In the genomic region with DNA sequence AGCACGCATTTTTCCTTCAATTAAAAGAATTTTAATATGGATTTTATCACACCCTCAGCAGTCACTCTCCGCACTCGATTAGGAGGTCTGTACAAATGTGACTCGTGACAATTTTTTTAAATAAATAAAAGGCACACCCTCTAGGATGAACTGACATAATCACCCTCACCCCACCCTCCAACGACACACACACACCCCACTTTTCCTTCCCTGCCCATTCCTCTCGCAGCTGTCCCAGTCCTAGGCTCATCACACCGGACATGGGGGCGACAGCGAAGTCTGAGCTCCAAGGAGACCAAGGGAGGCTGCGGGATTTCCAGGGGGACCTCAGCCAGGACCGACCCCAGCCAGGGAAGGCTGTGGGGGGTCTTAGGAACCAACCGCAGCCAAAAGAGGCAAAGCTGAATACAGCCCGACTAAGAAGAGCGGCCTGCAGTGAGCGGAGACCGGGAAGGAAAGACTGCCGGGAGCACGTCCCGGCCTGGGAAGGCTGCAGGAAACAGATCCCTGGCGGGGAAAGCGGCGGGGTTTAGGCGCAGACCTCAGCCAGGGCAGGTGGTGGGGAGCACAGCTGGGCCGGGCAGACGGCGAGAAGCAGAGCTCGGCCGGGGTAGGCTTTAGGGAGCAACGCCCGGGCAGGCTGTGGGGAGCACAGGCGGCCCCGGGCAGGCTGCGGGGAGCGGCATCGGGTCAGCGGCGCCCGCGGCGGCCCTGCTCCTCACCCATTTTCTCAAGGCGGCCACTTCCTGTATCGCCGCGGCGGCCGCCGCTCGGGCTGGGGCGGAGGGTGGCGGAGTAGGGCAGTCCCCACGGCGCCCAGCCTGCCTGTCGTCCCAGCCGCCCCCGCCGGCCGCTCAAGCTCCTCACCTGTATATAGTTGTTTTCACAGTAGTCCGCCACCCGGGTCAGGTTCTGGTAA, we compare ENCODE assay signal across 7 mouse cellular contexts. TPM values are rescaled to one million over a fixed set of nuclear protein-coding genes. Genes with fewer than 3 reads are reported as not detected.
A peak's percentile ranks its signal among the peaks of the same experiment; 100 is the strongest.
DNase-seq lines count a peak whose midpoint lies in the region; ATAC-seq and TF ChIP-seq lines count a peak whose summit lies in the region.

No protein-coding gene starts in this region.

- H3K9me3 ChIP-seq in intestine, embryonic 15.5 days, result no peaks in the 10 kb centered on the region

- H3K4me2 ChIP-seq in intestine, embryonic 15.5 days (replicated peaks), result peak overlapping the region; percentile 64

- peak overlapping the region; percentile 98 for H3K27ac ChIP-seq in intestine, embryonic 15.5 days

- peak overlapping the region; percentile 86 for H3ac ChIP-seq in C2C12 (ENCODE audit: control insufficient read depth, insufficient read length, low read depth)

- ATAC-seq in common myeloid progenitor, adult 5-6 weeks (replicated peaks; ENCODE audit: low read depth, poor library complexity, severe bottlenecking), result peak; percentile 21
- ATAC-seq in granulocyte monocyte progenitor cell, adult 5-6 weeks (replicated peaks; ENCODE audit: poor library complexity, severe bottlenecking), result peak; percentile 33
- ATAC-seq in intestine, embryonic 15.5 days, result peak; percentile 86

- no peaks in the 10 kb centered on the region for H3K27me3 ChIP-seq in C2C12 (ENCODE audit: control insufficient read depth, insufficient read depth, insufficient read length)
- no peaks in the 10 kb centered on the region for H3K27me3 ChIP-seq in intestine, embryonic 15.5 days (replicated peaks)

- no peaks in the 10 kb centered on the region for H3K36me3 ChIP-seq in C2C12 (ENCODE audit: control insufficient read depth, insufficient read depth)
- H3K36me3 ChIP-seq in intestine, embryonic 15.5 days, result no peaks in the 10 kb centered on the region

- H3K9ac ChIP-seq in intestine, embryonic 15.5 days, result peak overlapping the region; percentile 96

- H3K79me2 ChIP-seq in C2C12 (ENCODE audit: control insufficient read depth, insufficient read depth), result peaks cover 56% of the 10 kb centered on the region

- DNase-seq in 3T3-L1 (ENCODE audit: low read depth, low spot score), result peak; percentile 40
- DNase-seq in lung, postnatal 25 days (ENCODE audit: low spot score), result peak; percentile 50
- peak; percentile 9 to 32 for DNase-seq in right cerebral cortex, postnatal 36 days (ENCODE audit: low spot score in 2 of 2)

- H3K4me1 ChIP-seq in intestine, embryonic 15.5 days (replicated peaks), result 0 out of 2 replicates have a peak, but pooled peaks cover 2% of the 10 kb centered on the region

- under 1% methylated on average over 50 of the region's 59 CpGs for WGBS in intestine, embryonic 15.5 days

- peak overlapping the region; percentile 92 for H3K4me3 ChIP-seq in C2C12 (ENCODE audit: insufficient read depth, poor library complexity, severe bottlenecking)
- H3K4me3 ChIP-seq in intestine, embryonic 15.5 days (replicated peaks), result peak overlapping the region; percentile 99

- no peak for TF ChIP-seq CTCF in C2C12 (IDR thresholded peaks at IDR 0.05; ENCODE audit: control insufficient read depth, insufficient read depth, insufficient read length)

- peaks cover 49% of the 10 kb centered on the region for H3K79me3 ChIP-seq in C2C12 (ENCODE audit: low read depth)

TF ChIP-seq in C2C12, 6 proteins besides CTCF, POLR2A, EP300 and RAD21:
- no peak for TF ChIP-seq CEBPB (IDR thresholded peaks at IDR 0.05; ENCODE audit: low read depth)
- peak; percentile 8 for TF ChIP-seq MYOD1 (IDR thresholded peaks at IDR 0.05; ENCODE audit: control insufficient read depth, insufficient read length, low read depth)
- TF ChIP-seq FOSL1 (IDR thresholded peaks at IDR 0.05; ENCODE audit: insufficient read depth, low read length, poor library complexity, severe bottlenecking), result no peak
TF ChIP-seq in C2C12: peak in this region for 1.

RNA-seq across cellular contexts. Expression of gene Abi1, which starts 0.7 kb away (rescaled TPM):
- polyA plus RNA-seq in C2C12 (2012; fragmentation: generic; extraction: Trizol), result 22.0 TPM
- total RNA-seq in common myeloid progenitor, adult 5-6 weeks (2017), result 106 and 124 TPM in 2 replicates
- 64.4 and 103 TPM in 2 replicates for total RNA-seq in granulocyte monocyte progenitor cell, adult 5-6 weeks (2014; fragmentation: Nextera tagmentation)
- 88.9 and 110 TPM in 2 replicates for total RNA-seq in granulocyte monocyte progenitor cell, adult 5-6 weeks (2017)
- 46.6 TPM in 2 replicates for polyA plus RNA-seq in intestine, embryonic 15.5 days (2015; fragmentation: Nextera tagmentation; extraction: Ambion mirVana)

RNA-seq across cellular contexts. Expression of gene Acbd5, which starts 28.6 kb away (rescaled TPM):
- 4.2 TPM for polyA plus RNA-seq in C2C12 (2012; fragmentation: generic; extraction: Trizol)
- 29.0 and 29.1 TPM in 2 replicates for total RNA-seq in common myeloid progenitor, adult 5-6 weeks (2017)
- 15.9 and 34.7 TPM in 2 replicates for total RNA-seq in granulocyte monocyte progenitor cell, adult 5-6 weeks (2014; fragmentation: Nextera tagmentation)
- total RNA-seq in granulocyte monocyte progenitor cell, adult 5-6 weeks (2017), result 22.6 and 40.2 TPM in 2 replicates
- 31.0 and 31.8 TPM in 2 replicates for polyA plus RNA-seq in intestine, embryonic 15.5 days (2015; fragmentation: Nextera tagmentation; extraction: Ambion mirVana)

Comparison
In these comparisons a context has a peak if more than half of its experiments do, and no peak if none do; other contexts are left out.
1. Peak in every context shown above with its lines: DNase-seq, ATAC-seq, H3K4me3 ChIP-seq and H3K27ac ChIP-seq.
2. ATAC-seq: peak in every context shown above with its lines; median percentile 86 in intestine, embryonic 15.5 days; 33 in granulocyte monocyte progenitor cell, adult 5-6 weeks; 21 in common myeloid progenitor, adult 5-6 weeks.